Comparison of ENCODE assay signal across 8 mouse cellular contexts in genomic region chr9:44515131-44515751, GRCm38 (mm10). TPM values are rescaled to one million over a fixed set of nuclear protein-coding genes. Genes with fewer than 3 reads are reported as not detected.
DNase-seq lines count a peak whose midpoint lies in the region; ATAC-seq lines count a peak whose summit lies in the region.

No protein-coding gene starts in this region.

- no peak overlapping the region for H3K9ac ChIP-seq in intestine, embryonic 15.5 days
- no peak overlapping the region for H3K9ac ChIP-seq in lung, embryonic 15.5 days
- H3K9ac ChIP-seq in hindbrain, embryonic 13.5 days, result no peak overlapping the region

- intact Hi-C loops in gastrocnemius, postnatal 14 days (cut with DNase I; ENCODE audit: low total_unique reads), result no loop called here
- intact Hi-C loops in gastrocnemius, postnatal 36 days (cut with DNase I), result no loop called here

- DNase-seq in gastrocnemius, postnatal 14 days, result peak; percentile 33
- DNase-seq in gastrocnemius, postnatal 36 days, result no peak
- peak; percentile 63 to 70 for DNase-seq in adrenal gland, postnatal 36 days
- DNase-seq in thymus, postnatal 10 days (ENCODE audit: low spot score in 2 of 2), result peak; percentile 73 to 78
- no peak for DNase-seq in testis, postnatal 10 days (ENCODE audit: low spot score)

- peak overlapping the region; percentile 18; the same call in 1 of the 2 replicates for H3K27ac ChIP-seq in intestine, embryonic 15.5 days
- H3K27ac ChIP-seq in lung, embryonic 15.5 days, result peak overlapping the region; percentile 57; the same call in 1 of the 2 replicates
- no peak overlapping the region for H3K27ac ChIP-seq in hindbrain, embryonic 13.5 days

- peaks cover 17% of the 10 kb centered on the region for H3K4me1 ChIP-seq in intestine, embryonic 15.5 days (replicated peaks)
- H3K4me1 ChIP-seq in lung, embryonic 15.5 days, result peaks cover 27% of the 10 kb centered on the region
- H3K4me1 ChIP-seq in hindbrain, embryonic 13.5 days (replicated peaks), result peaks cover 21% of the 10 kb centered on the region

- peak overlapping the region; percentile 48 for H3K4me2 ChIP-seq in intestine, embryonic 15.5 days (replicated peaks)
- peak overlapping the region; percentile 38 for H3K4me2 ChIP-seq in lung, embryonic 15.5 days
- H3K4me2 ChIP-seq in hindbrain, embryonic 13.5 days, result no peak overlapping the region

- ATAC-seq in intestine, embryonic 15.5 days, result peak; percentile 91
- peak; percentile 57; the same call in 1 of the 2 replicates for ATAC-seq in lung, embryonic 15.5 days (ENCODE audit: borderline replicate concordance, extremely low read depth, low FRiP score, low TSS enrichment)
- no peak for ATAC-seq in hindbrain, embryonic 13.5 days (ENCODE audit: low FRiP score)

- 34% methylated on average over 12 of the region's 12 CpGs for WGBS in intestine, embryonic 15.5 days
- 30% methylated on average over 12 of the region's 12 CpGs for WGBS in lung, embryonic 15.5 days
- WGBS in hindbrain, embryonic 13.5 days, result 76% methylated on average over 12 of the region's 12 CpGs

- H3K4me3 ChIP-seq in intestine, embryonic 15.5 days (replicated peaks), result 0 out of 2 replicates have a peak overlapping the region, but pooled peaks have one; percentile 11
- no peak overlapping the region; the same call in 1 of the 2 replicates for H3K4me3 ChIP-seq in lung, embryonic 15.5 days
- H3K4me3 ChIP-seq in hindbrain, embryonic 13.5 days, result no peak overlapping the region

- no peaks in the 10 kb centered on the region for H3K36me3 ChIP-seq in intestine, embryonic 15.5 days
- no peaks in the 10 kb centered on the region for H3K36me3 ChIP-seq in lung, embryonic 15.5 days
- no peaks in the 10 kb centered on the region for H3K36me3 ChIP-seq in hindbrain, embryonic 13.5 days

- H3K9me3 ChIP-seq in intestine, embryonic 15.5 days, result no peaks in the 10 kb centered on the region
- no peaks in the 10 kb centered on the region for H3K9me3 ChIP-seq in lung, embryonic 15.5 days
- H3K9me3 ChIP-seq in hindbrain, embryonic 13.5 days, result no peaks in the 10 kb centered on the region

- no peaks in the 10 kb centered on the region for H3K27me3 ChIP-seq in intestine, embryonic 15.5 days (replicated peaks)
- H3K27me3 ChIP-seq in lung, embryonic 15.5 days, result no peaks in the 10 kb centered on the region
- H3K27me3 ChIP-seq in hindbrain, embryonic 13.5 days, result no peaks in the 10 kb centered on the region

RNA-seq across cellular contexts. Expression of gene Bcl9l, which starts 32.6 kb away (rescaled TPM):
- total RNA-seq in gastrocnemius, postnatal 14 days (2021), result 10 to 100 TPM; 38.9 to 44.2 TPM
- 10 to 100 TPM; 25.7 to 42.5 TPM for total RNA-seq in gastrocnemius, postnatal 36 days (2021)
- total RNA-seq in adrenal gland, postnatal 36 days (2021), result 10 to 100 TPM; 47.6 to 51.8 TPM
- polyA plus RNA-seq in intestine, embryonic 15.5 days (2015; fragmentation: Nextera tagmentation; extraction: Ambion mirVana), result 7.5 and 7.8 TPM in 2 replicates
- polyA plus RNA-seq in lung, embryonic 15.5 days (2015; fragmentation: Nextera tagmentation; extraction: Ambion mirVana), result 17.1 and 17.3 TPM in 2 replicates
- 8.6 TPM in 2 replicates for polyA plus RNA-seq in hindbrain, embryonic 13.5 days (2015; fragmentation: Nextera tagmentation; extraction: Ambion mirVana)

RNA-seq across cellular contexts. Expression of gene Cxcr5, which starts 46.4 kb away (rescaled TPM):
- not detected for total RNA-seq in gastrocnemius, postnatal 14 days (2021)
- total RNA-seq in gastrocnemius, postnatal 36 days (2021), result not detected
- total RNA-seq in adrenal gland, postnatal 36 days (2021), result not detected
- polyA plus RNA-seq in intestine, embryonic 15.5 days (2015; fragmentation: Nextera tagmentation; extraction: Ambion mirVana), result 1.3 TPM in 2 replicates
- polyA plus RNA-seq in lung, embryonic 15.5 days (2015; fragmentation: Nextera tagmentation; extraction: Ambion mirVana), result not detected in 2 replicates
- polyA plus RNA-seq in hindbrain, embryonic 13.5 days (2015; fragmentation: Nextera tagmentation; extraction: Ambion mirVana), result 0.10 TPM in 1 of 2 replicates, not detected in the other

Comparison
In these comparisons a context has a peak if more than half of its experiments do, and no peak if none do; other contexts are left out.
1. DNase-seq: peak in gastrocnemius, postnatal 14 days (single experiment), adrenal gland, postnatal 36 days (2 of 2) and thymus, postnatal 10 days (2 of 2); none in gastrocnemius, postnatal 36 days (0 of 2) and testis, postnatal 10 days (single experiment).